In genomic region chr7:68320078-68320810, GRCm38 (mm10) we compare ENCODE assay signal across 11 mouse cellular contexts. TPM values are rescaled to one million over a fixed set of nuclear protein-coding genes. Genes with fewer than 3 reads are reported as not detected.
DNase-seq lines count a peak whose midpoint lies in the region; ATAC-seq and TF ChIP-seq lines count a peak whose summit lies in the region.
"Had no signal": no experiment of that assay in that cellular context is flagged by ENCODE, and none has a peak within 500 bp of the region (broad histone marks: within the 10 kb centered on the region; RNA-seq: fewer than 3 reads in every experiment).

No protein-coding gene starts in this region.

- DNase-seq in frontal cortex, postnatal 10 days (ENCODE audit: low spot score in 2 of 2): no peak
- peak; percentile 51 for DNase-seq in lung, postnatal 36 days
- DNase-seq in adrenal gland, postnatal 36 days: no peak
- DNase-seq in adipocyte (ENCODE audit: low spot score): no peak
- DNase-seq: B cell, adult 2 months; right cerebral cortex, postnatal 25 days had no signal

- no peak for TF ChIP-seq CTCF in embryonic fibroblast, embryonic 13.5 days (IDR thresholded peaks at IDR 0.05; ENCODE audit: borderline replicate concordance, insufficient read depth, low read length)
- no peak for TF ChIP-seq CTCF in intestine, postnatal 0 days (IDR thresholded peaks at IDR 0.05; ENCODE audit: low read depth)

- no peaks in the 10 kb centered on the region for H3K9me3 ChIP-seq in intestine, postnatal 0 days (ENCODE audit: control insufficient read depth)
- no peaks in the 10 kb centered on the region for H3K9me3 ChIP-seq in liver, embryonic 12.5 days (replicated peaks)

- TF ChIP-seq POLR2A in embryonic fibroblast, embryonic 13.5 days (IDR thresholded peaks at IDR 0.05; ENCODE audit: low read depth, low read length): 0 out of 2 replicates have a peak, but pooled peaks have one; percentile 19

- H3K9ac ChIP-seq in intestine, postnatal 0 days (ENCODE audit: low read depth, low read length): no peak overlapping the region
- H3K9ac ChIP-seq in liver, embryonic 12.5 days: no peak overlapping the region

- peaks cover 6% of the 10 kb centered on the region; the same call in 1 of the 2 replicates for H3K4me1 ChIP-seq in embryonic fibroblast, embryonic 13.5 days (ENCODE audit: control insufficient read depth, insufficient read depth, low read length)
- H3K4me1 ChIP-seq in intestine, postnatal 0 days (replicated peaks; ENCODE audit: control insufficient read depth, insufficient read depth, low read length): no peaks in the 10 kb centered on the region
- H3K4me1 ChIP-seq in liver, embryonic 12.5 days: no peaks in the 10 kb centered on the region

- WGBS in intestine, postnatal 0 days: 40% methylated on average over 14 of the region's 14 CpGs
- 49% methylated on average over 14 of the region's 14 CpGs for WGBS in liver, embryonic 12.5 days (ENCODE audit: insufficient replicate concordance)

- peak overlapping the region; percentile 62 for H3K27ac ChIP-seq in embryonic fibroblast, embryonic 13.5 days (ENCODE audit: insufficient read depth, low read length)
- no peak overlapping the region for H3K27ac ChIP-seq in intestine, postnatal 0 days (ENCODE audit: low read depth, low read length)
- H3K27ac ChIP-seq in liver, embryonic 12.5 days: no peak overlapping the region

- peak; percentile 62 for ATAC-seq in frontal cortex, adult (ENCODE audit: low TSS enrichment)
- peak; percentile 73 for ATAC-seq in intestine, postnatal 0 days
- ATAC-seq in liver, embryonic 12.5 days: no peak

- no peak overlapping the region for H3K4me2 ChIP-seq in intestine, postnatal 0 days (replicated peaks; ENCODE audit: low read depth)
- no peak overlapping the region for H3K4me2 ChIP-seq in liver, embryonic 12.5 days
- H3K4me2 ChIP-seq: midbrain, embryonic 11.5 days had no signal

- H3K4me3 ChIP-seq in embryonic fibroblast, embryonic 13.5 days (ENCODE audit: insufficient read depth, low read length): no peak overlapping the region
- no peak overlapping the region for H3K4me3 ChIP-seq in intestine, postnatal 0 days (ENCODE audit: low read depth, low read length)
- no peak overlapping the region for H3K4me3 ChIP-seq in liver, embryonic 12.5 days

- H3K36me3 ChIP-seq in intestine, postnatal 0 days (ENCODE audit: control insufficient read depth, insufficient read depth): no peaks in the 10 kb centered on the region
- H3K36me3 ChIP-seq in liver, embryonic 12.5 days: no peaks in the 10 kb centered on the region

- no peaks in the 10 kb centered on the region for H3K27me3 ChIP-seq in intestine, postnatal 0 days (replicated peaks; ENCODE audit: control insufficient read depth, insufficient read depth, low read length)
- no peaks in the 10 kb centered on the region for H3K27me3 ChIP-seq in liver, embryonic 12.5 days (replicated peaks)

RNA-seq across cellular contexts. Expression of gene Fam169b, which starts 46.6 kb away (rescaled TPM):
- 1.1 and 1.7 TPM in 2 replicates for polyA plus RNA-seq in embryonic fibroblast, embryonic 13.5 days (2011; ENCODE audit: insufficient read length, low read depth, missing spikeins)
- polyA plus RNA-seq in intestine, postnatal 0 days (2015; fragmentation: Nextera tagmentation; extraction: Ambion mirVana): 0.18 and 0.35 TPM in 2 replicates
- total RNA-seq in adrenal gland, postnatal 36 days (2021): under 1 TPM in 1 of 2 experiments, not detected in 1; 0.26 TPM
- 0.12 and 0.24 TPM in 2 replicates for polyA plus RNA-seq in liver, embryonic 12.5 days (2016; fragmentation: Nextera tagmentation; extraction: Ambion mirVana)

RNA-seq across cellular contexts. Expression of gene Pgpep1l, which starts 56.2 kb away (rescaled TPM):
- 1.8 and 2.2 TPM in 2 replicates for polyA plus RNA-seq in embryonic fibroblast, embryonic 13.5 days (2011; ENCODE audit: insufficient read length, low read depth, missing spikeins)
- not detected in 2 replicates for polyA plus RNA-seq in intestine, postnatal 0 days (2015; fragmentation: Nextera tagmentation; extraction: Ambion mirVana)
- not detected for total RNA-seq in adrenal gland, postnatal 36 days (2021)
- polyA plus RNA-seq in liver, embryonic 12.5 days (2016; fragmentation: Nextera tagmentation; extraction: Ambion mirVana): not detected in 2 replicates
- polyA plus RNA-seq: midbrain, embryonic 11.5 days had no signal
